Mouse (Mus musculus) cerebellum, adult 11 months (tissue): Measurements from ENCODE around the gene Slc22a14.
"Not testable (repeated sequence)": the region's sequence is repeated elsewhere in the genome, so short reads cannot be mapped to it uniquely, and the experiment has no call there.

ENCODE experiments used
- DNase-seq: peaks from one replicate; pipeline ENCODE4 v3.0.0; 2022

Slc22a14 gene

DNA sequence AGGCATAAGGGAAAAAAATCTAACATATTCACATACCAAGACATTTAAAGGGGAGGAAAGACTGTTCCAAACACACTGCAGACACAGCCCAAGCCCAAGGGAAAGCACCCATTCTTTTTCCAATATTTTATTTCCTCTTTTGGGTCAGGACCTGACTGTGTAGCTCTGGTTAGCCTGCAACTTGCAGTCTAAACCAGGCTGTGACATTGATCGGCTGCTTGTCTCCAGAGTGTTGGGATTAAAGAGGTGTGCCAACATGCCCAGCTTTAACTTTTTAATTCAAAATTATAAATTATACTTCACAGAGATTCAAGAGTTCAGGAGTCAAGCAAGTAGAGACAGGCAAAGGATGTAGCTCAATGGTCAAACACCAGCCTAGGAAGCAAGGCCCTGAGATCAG is 110.3 kb downstream of the Slc22a14 start:
- DNase-seq, result no peak

DNA sequence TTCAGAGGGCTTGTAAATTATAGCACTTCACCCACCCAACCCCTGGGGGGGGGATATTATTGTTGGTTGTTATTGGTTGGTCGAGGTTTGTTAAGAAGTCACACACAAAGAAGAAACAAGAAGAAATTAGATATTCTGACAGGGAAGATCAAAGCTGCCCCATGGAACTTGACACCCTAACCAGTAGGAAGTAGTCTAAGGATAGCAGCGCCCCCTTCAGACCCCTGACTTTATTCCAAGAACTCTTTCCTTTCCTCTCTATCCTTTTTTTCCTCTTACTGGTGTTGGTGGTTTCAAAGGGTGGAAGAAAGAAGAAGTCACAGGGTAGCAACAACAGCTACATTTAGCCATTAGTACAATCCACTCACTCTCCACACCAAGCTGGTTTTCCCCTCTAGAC is 111.2 kb downstream of the Slc22a14 start:
- DNase-seq, result no peak

- DNase-seq, result no peak
Measured at GRCm38 (mm10) chr9:119247996-119248395, 117.4 kb downstream of the Slc22a14 start.

- peak; percentile 25 for DNase-seq
Measured at GRCm38 (mm10) chr9:119246826-119247225, 118.5 kb downstream of the Slc22a14 start.

GRCm38 (mm10) chr9:119243981-119244380 is 121.4 kb downstream of the Slc22a14 start:
- DNase-seq, result no peak

GRCm38 (mm10) chr9:119241169-119241865 is 124.0 kb downstream of the Slc22a14 start:
- DNase-seq, result no peak

DNA sequence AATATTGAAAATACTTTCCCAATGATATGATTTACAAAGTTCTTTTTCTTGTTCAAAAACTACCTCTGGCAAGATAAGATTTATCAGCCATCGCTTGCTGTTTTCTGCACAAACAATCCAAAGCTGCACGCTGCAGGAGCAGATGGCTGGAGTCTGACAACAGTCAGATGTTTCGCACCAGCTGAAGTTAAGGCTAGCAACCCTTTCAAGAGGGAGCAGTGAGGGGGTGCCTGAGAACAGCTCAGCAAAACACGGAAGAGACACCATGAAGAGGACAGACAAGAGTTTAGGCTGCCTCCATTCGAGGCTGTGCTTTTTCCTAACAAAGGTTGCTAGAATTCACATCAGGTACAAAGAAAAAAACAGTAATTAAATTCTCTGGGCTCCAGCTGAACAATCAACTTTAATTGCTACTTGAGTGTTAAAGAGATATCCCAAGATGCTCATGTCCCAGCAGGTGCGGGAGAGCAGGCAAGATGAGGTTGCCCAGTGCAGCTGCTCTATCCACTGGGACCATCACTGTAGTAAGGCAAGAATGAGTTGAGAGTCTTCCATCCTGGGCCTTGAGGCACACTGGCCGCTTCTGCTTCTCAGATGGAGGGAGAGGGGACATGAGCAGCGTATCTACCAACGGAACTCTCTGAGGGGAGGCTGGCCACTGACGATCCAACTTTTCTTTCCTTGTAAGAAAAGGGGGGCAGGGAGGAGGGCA is 124.9 kb downstream of the Slc22a14 start:
- DNase-seq, result no peak

GRCm38 (mm10) chr9:119239274-119239673 is 126.1 kb downstream of the Slc22a14 start:
- no peak for DNase-seq

DNA sequence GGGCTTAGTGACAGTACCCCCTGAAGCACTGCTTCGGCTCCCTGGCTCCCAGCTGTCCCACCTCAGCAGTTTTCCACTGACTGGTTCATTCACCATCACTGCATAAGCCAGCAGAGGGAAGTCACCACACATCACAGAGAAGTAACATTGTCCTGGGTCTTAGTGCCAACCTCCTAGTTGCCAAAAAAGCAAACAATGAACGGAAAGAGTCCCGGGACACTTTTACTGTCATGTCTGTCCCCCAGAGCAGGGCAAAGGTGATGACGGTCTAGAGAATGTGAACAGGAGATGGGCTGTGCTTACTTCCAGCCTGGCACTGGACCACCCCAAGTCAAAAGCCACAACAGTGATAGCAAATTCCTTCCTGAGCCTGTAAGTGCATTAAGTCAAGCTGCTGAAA is 126.6 kb downstream of the Slc22a14 start:
- no peak for DNase-seq

- DNase-seq, result no peak
Measured at GRCm38 (mm10) chr9:119231552-119231951, 133.8 kb downstream of the Slc22a14 start.

GRCm38 (mm10) chr9:119230829-119231228 is 134.5 kb downstream of the Slc22a14 start:
- DNase-seq, result no peak

DNA sequence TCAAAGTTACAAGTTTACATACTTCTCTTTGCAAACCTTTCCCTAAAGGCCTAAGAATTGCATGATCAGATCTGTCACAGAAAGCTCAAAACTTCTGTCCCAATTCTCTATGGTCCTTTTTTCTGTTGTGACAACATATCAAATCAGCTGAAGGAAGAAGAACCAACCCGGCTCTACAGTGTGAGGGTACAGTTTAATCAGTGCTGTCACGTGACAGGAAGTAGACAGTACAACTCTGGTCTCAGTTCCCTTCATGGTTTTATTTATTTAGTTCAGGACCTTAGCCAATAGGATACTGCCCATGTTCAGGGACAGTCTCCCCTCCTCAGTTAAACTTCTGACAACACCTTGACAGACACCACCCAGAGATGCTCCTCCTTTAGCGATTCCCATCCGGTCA is 145.1 kb downstream of the Slc22a14 start:
- no peak for DNase-seq

DNA sequence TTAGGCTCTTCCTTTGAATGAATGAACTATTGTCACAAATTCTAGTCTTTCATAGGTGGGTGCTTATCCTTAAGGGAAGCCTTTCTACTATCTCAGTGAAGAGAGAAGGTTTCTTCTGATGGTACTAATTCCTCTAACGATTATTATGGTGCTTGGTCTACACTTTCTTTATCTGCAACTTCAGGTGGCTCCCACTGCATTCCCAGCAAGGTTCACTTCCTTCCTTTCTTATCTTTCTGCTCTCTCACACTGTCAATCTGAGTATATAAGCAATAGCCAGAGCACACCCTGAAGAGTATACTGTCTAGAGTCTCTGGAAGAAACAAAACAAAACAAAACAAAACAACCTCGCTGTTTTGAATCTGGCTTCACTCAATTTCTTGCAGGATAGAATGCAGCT is 145.7 kb downstream of the Slc22a14 start:
- no peak for DNase-seq

GRCm38 (mm10) chr9:119215341-119215740 is 150.0 kb downstream of the Slc22a14 start:
- DNase-seq, result not testable (repeated sequence)

- DNase-seq, result no peak
Measured at GRCm38 (mm10) chr9:119214601-119215000, 150.8 kb downstream of the Slc22a14 start.

- DNase-seq, result no peak
Measured at GRCm38 (mm10) chr9:119212996-119213395, 152.4 kb downstream of the Slc22a14 start.

DNA sequence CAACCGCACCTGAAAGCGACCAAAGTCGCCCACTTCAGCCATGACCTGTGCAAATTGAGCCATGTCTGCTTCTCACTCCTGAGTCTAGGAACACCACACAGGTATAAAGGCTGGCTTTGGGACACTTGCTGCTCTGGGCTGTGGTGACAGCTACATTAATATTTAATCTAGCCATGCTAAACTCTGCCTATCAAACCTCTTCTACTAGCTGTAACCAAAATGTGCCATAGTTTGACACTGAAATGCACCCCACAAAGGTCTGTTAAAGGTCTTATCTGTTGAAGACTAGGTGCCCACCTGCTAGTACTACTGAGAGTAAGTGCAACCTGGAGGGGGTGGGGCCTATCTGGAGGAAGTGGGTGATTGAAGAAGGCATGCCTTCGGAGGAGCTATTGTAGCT is 156.4 kb downstream of the Slc22a14 start, which contains the start of gene Slc22a13:
TSS of gene Slc22a13 (minus strand) at position 101 of the 400 bp plus-strand sequence.
- DNase-seq, result no peak

GRCm38 (mm10) chr9:119207113-119207512 is 158.2 kb downstream of the Slc22a14 start:
- no peak for DNase-seq

DNA sequence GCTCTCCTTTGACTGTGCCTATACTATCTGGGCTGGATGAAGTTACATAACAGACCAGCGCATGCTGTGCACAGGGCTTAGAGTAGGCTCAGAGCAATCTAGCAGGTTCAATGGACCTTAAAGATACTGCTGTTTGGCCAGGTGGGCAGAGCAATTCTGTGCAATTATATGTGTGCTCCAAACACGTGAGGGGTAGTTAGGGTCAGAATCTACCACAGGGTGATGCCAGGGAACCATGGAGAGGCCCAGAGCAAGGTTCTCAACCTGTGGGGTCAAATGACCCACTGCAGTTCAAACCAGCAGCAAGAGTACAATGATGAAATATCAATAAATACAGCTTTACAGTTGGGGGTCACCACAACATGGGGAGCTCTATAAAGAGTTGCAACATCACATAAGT is 158.7 kb downstream of the Slc22a14 start:
- DNase-seq, result no peak

- no peak for DNase-seq
Measured at GRCm38 (mm10) chr9:119205756-119206155, 159.6 kb downstream of the Slc22a14 start.

- DNase-seq, result no peak
Measured at GRCm38 (mm10) chr9:119203617-119204016, 161.7 kb downstream of the Slc22a14 start.

GRCm38 (mm10) chr9:119201653-119202052 is 163.7 kb downstream of the Slc22a14 start:
- no peak for DNase-seq

- no peak for DNase-seq
Measured at GRCm38 (mm10) chr9:119199151-119199861, 166.0 kb downstream of the Slc22a14 start.
